Mouse (Mus musculus): ENCODE data around the gene Ppp1r36. TPM values are rescaled to one million over a fixed set of nuclear protein-coding genes. Genes with fewer than 3 reads are reported as not detected.
"Not testable (repeated sequence)": the region's sequence is repeated elsewhere in the genome, so short reads cannot be mapped to it uniquely, and the experiment has no call there.

Gene Ppp1r36
- polyA plus RNA-seq, 1 experiment from 2014 or later = 0.51 TPM

DNA sequence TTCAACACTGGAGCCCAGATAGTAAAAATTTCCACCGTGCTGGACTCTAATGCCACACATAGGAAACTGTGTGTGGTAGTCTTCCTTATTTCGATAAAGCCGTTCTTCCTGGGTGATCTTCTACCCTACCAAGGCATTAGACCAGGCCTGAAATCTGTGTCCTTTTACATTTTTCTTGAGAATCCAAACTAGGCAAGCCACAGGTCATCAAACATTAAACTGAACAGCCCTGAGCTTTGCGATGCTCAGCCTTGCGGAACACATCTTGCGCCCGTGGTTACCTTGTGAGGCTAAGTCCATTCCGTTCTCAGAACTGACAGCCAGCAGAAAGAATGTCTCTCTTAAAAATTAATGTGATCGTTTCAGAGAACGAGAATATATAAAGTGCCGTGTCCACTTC is 28.9 kb downstream of the Ppp1r36 start:
- no peak for DNase-seq (ENCODE audit: low spot score)
- no peaks in the 10 kb centered on the region for H3K36me3 ChIP-seq (ENCODE audit: control insufficient read depth, insufficient read depth, low read length)
- no peak overlapping the region for H3K27ac ChIP-seq (ENCODE audit: low read depth, low read length)
- ATAC-seq (replicated peaks; ENCODE audit: low FRiP score) = no peak
- H3K4me2 ChIP-seq = no peak overlapping the region
- no peak overlapping the region for H3K4me3 ChIP-seq (ENCODE audit: low read depth, low read length)
- no peaks in the 10 kb centered on the region for H3K27me3 ChIP-seq (replicated peaks; ENCODE audit: control insufficient read depth, insufficient read depth, low read length)
- H3K9ac ChIP-seq (ENCODE audit: low read depth, low read length) = no peak overlapping the region
- H3K4me1 ChIP-seq (replicated peaks; ENCODE audit: control insufficient read depth, insufficient read depth, low read length) = no peaks in the 10 kb centered on the region
- no peaks in the 10 kb centered on the region for H3K9me3 ChIP-seq (ENCODE audit: control insufficient read depth, low read length)
- 86% methylated on average over 11 of the region's 11 CpGs for WGBS

DNA sequence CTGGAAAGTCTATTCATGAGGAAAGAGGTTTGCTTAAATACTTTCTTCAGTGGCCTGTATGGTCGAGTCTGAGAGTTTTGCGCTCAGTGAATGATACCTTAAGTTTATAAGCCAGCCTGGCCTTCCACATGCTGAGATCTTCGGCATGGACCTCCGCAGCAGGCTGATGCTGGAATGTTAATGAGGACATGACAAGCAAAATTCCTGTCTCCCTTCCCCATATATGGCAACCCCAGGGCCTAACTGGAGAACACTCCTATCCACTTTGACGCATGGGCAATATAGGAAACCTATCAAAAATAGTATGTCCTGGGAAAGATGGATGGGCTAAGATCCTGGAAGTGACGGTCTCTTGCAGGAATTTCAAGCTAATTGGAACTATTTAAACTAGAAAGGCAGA is 30.8 kb downstream of the Ppp1r36 start:
- H3K27ac ChIP-seq (ENCODE audit: low read depth, low read length) = no peak overlapping the region
- no peaks in the 10 kb centered on the region for H3K4me1 ChIP-seq (replicated peaks; ENCODE audit: control insufficient read depth, insufficient read depth, low read length)
- ATAC-seq (replicated peaks; ENCODE audit: low FRiP score) (no peak), DNase-seq (ENCODE audit: low spot score) (no peak)
- H3K36me3 ChIP-seq (ENCODE audit: control insufficient read depth, insufficient read depth, low read length) = no peaks in the 10 kb centered on the region
- H3K27me3 ChIP-seq (replicated peaks; ENCODE audit: control insufficient read depth, insufficient read depth, low read length) = no peaks in the 10 kb centered on the region
- no peak overlapping the region for H3K4me2 ChIP-seq
- 72% methylated on average over 6 of the region's 6 CpGs for WGBS
- H3K9me3 ChIP-seq (ENCODE audit: control insufficient read depth, low read length) = no peaks in the 10 kb centered on the region
- no peak overlapping the region for H3K4me3 ChIP-seq (ENCODE audit: low read depth, low read length)
- no peak overlapping the region for H3K9ac ChIP-seq (ENCODE audit: low read depth, low read length)

- H3K4me1 ChIP-seq (replicated peaks; ENCODE audit: control insufficient read depth, insufficient read depth, low read length) = no peaks in the 10 kb centered on the region
- DNase-seq (ENCODE audit: low spot score) (no peak), ATAC-seq (replicated peaks; ENCODE audit: low FRiP score) (no peak)
- H3K36me3 ChIP-seq (ENCODE audit: control insufficient read depth, insufficient read depth, low read length) = no peaks in the 10 kb centered on the region
- no peak overlapping the region for H3K4me3 ChIP-seq (ENCODE audit: low read depth, low read length)
- 51% methylated on average over 2 of the region's 2 CpGs for WGBS
- no peaks in the 10 kb centered on the region for H3K27me3 ChIP-seq (replicated peaks; ENCODE audit: control insufficient read depth, insufficient read depth, low read length)
- no peak overlapping the region for H3K4me2 ChIP-seq
- H3K9ac ChIP-seq (ENCODE audit: low read depth, low read length) = no peak overlapping the region
- no peak overlapping the region for H3K27ac ChIP-seq (ENCODE audit: low read depth, low read length)
- H3K9me3 ChIP-seq (ENCODE audit: control insufficient read depth, low read length) = no peaks in the 10 kb centered on the region
Measured at GRCm38 (mm10) chr12:76452203-76452602, 34.9 kb downstream of the Ppp1r36 start.

DNA sequence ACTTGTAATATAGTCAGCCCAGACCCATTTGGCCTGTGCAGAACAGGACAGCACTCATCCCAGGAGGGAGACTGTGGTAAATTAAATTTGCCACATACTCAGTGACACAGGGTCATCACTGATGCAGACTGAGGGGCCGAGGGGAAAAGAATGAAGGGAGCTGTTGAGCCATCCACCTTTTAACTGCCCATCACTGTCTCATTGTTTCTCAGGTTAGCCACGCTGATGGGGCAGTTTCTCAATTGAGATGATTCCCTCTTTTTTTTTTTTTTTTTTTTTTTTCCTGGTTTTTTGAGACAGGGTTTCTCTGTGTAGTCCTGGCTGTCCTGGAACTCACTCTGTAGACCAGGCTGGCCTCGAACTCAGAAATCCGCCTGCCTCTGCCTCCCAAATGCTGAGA is 41.1 kb downstream of the Ppp1r36 start:
- H3K27me3 ChIP-seq (replicated peaks; ENCODE audit: control insufficient read depth, insufficient read depth, low read length); H3K9me3 ChIP-seq (ENCODE audit: control insufficient read depth, low read length); H3K36me3 ChIP-seq (ENCODE audit: control insufficient read depth, insufficient read depth, low read length); ATAC-seq (replicated peaks; ENCODE audit: low FRiP score); H3K4me2 ChIP-seq; H3K9ac ChIP-seq (ENCODE audit: low read depth, low read length); H3K27ac ChIP-seq (ENCODE audit: low read depth, low read length); DNase-seq (ENCODE audit: low spot score); H3K4me3 ChIP-seq (ENCODE audit: low read depth, low read length); H3K4me1 ChIP-seq (replicated peaks; ENCODE audit: control insufficient read depth, insufficient read depth, low read length): not testable (repeated sequence)
- WGBS = 86% methylated on average over 4 of the region's 4 CpGs

GRCm38 (mm10) chr12:76459032-76459431 is 41.7 kb downstream of the Ppp1r36 start:
- WGBS = 46% methylated on average over 4 of the region's 4 CpGs
- DNase-seq (ENCODE audit: low spot score) = no peak

GRCm38 (mm10) chr12:76463391-76463790 is 46.1 kb downstream of the Ppp1r36 start:
- ATAC-seq (replicated peaks; ENCODE audit: low FRiP score) = no peak
- no peak overlapping the region for H3K27ac ChIP-seq (ENCODE audit: low read depth, low read length)
- no peak overlapping the region for H3K4me3 ChIP-seq (ENCODE audit: low read depth, low read length)
- H3K4me2 ChIP-seq = no peak overlapping the region
- 89% methylated on average over 9 of the region's 9 CpGs for WGBS
- H3K36me3 ChIP-seq (ENCODE audit: control insufficient read depth, insufficient read depth, low read length) = no peaks in the 10 kb centered on the region
- no peaks in the 10 kb centered on the region for H3K27me3 ChIP-seq (replicated peaks; ENCODE audit: control insufficient read depth, insufficient read depth, low read length)
- H3K4me1 ChIP-seq (replicated peaks; ENCODE audit: control insufficient read depth, insufficient read depth, low read length) = no peaks in the 10 kb centered on the region
- H3K9me3 ChIP-seq (ENCODE audit: control insufficient read depth, low read length) = no peaks in the 10 kb centered on the region
- H3K9ac ChIP-seq (ENCODE audit: low read depth, low read length) = no peak overlapping the region
- no peak for DNase-seq (ENCODE audit: low spot score)

More at GRCm38 (mm10) chr12:76459032-76459431, 41.7 kb downstream of the Ppp1r36 start:
- Histone ChIP-seq H3K9ac (ENCODE audit: low read depth, low read length) (no peak overlapping the region), H3K4me2 (no peak overlapping the region), H3K27ac (ENCODE audit: low read depth, low read length) (no peak overlapping the region), H3K4me1 (replicated peaks; ENCODE audit: control insufficient read depth, insufficient read depth, low read length) (no peaks in the 10 kb centered on the region), H3K9me3 (ENCODE audit: control insufficient read depth, low read length) (no peaks in the 10 kb centered on the region), H3K27me3 (replicated peaks; ENCODE audit: control insufficient read depth, insufficient read depth, low read length) (no peaks in the 10 kb centered on the region), H3K36me3 (ENCODE audit: control insufficient read depth, insufficient read depth, low read length) (no peaks in the 10 kb centered on the region), H3K4me3 (ENCODE audit: low read depth, low read length) (no peak overlapping the region)
- ATAC-seq (replicated peaks; ENCODE audit: low FRiP score) = no peak

DNA sequence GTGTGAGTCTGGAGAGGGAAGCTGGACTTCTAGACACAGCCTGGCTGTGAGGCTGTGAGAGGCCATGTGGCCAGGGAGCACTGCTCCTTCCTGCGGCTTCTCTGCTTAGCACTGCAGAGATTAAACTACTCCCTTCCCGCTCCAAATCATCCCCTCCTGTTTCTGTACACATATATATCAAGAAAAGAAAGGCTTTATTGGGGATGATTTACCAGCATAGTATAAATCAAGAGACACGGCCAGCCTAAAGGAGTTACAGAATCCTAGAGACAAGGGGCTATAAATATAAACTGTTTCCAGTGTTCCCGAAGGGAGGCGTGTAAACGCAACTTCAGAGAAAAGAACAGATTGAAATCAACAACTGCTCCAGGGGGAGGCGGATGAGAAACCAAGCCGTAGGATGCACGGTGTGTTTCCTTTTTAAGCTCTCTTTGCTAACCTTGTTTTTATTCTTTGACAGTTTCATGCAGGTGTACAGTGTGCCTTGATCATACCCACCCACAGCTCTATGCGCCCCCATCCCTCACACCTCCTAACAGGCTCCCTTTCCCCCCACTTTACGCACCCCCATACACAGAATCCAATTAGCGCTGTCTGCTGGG is 47.4 kb downstream of the Ppp1r36 start:
- no peaks in the 10 kb centered on the region for H3K4me1 ChIP-seq (replicated peaks; ENCODE audit: control insufficient read depth, insufficient read depth, low read length)
- no peaks in the 10 kb centered on the region for H3K27me3 ChIP-seq (replicated peaks; ENCODE audit: control insufficient read depth, insufficient read depth, low read length)
- no peak overlapping the region for H3K27ac ChIP-seq (ENCODE audit: low read depth, low read length)
- no peak for DNase-seq (ENCODE audit: low spot score)
- no peak overlapping the region for H3K4me2 ChIP-seq
- no peak for ATAC-seq (replicated peaks; ENCODE audit: low FRiP score)
- H3K4me3 ChIP-seq (ENCODE audit: low read depth, low read length) = no peak overlapping the region
- no peak overlapping the region for H3K9ac ChIP-seq (ENCODE audit: low read depth, low read length)
- H3K36me3 ChIP-seq (ENCODE audit: control insufficient read depth, insufficient read depth, low read length) = no peaks in the 10 kb centered on the region
- no peaks in the 10 kb centered on the region for H3K9me3 ChIP-seq (ENCODE audit: control insufficient read depth, low read length)
- WGBS = 76% methylated on average over 12 of the region's 12 CpGs

GRCm38 (mm10) chr12:76466651-76467050 is 49.3 kb downstream of the Ppp1r36 start:
- no peaks in the 10 kb centered on the region for H3K36me3 ChIP-seq (ENCODE audit: control insufficient read depth, insufficient read depth, low read length)
- no peak for DNase-seq (ENCODE audit: low spot score)
- no peaks in the 10 kb centered on the region for H3K4me1 ChIP-seq (replicated peaks; ENCODE audit: control insufficient read depth, insufficient read depth, low read length)
- 72% methylated on average over 7 of the region's 7 CpGs for WGBS
- H3K9me3 ChIP-seq (ENCODE audit: control insufficient read depth, low read length) = no peaks in the 10 kb centered on the region
- H3K27ac ChIP-seq (ENCODE audit: low read depth, low read length) = no peak overlapping the region
- ATAC-seq (replicated peaks; ENCODE audit: low FRiP score) = no peak
- no peak overlapping the region for H3K4me2 ChIP-seq
- no peak overlapping the region for H3K4me3 ChIP-seq (ENCODE audit: low read depth, low read length)
- no peaks in the 10 kb centered on the region for H3K27me3 ChIP-seq (replicated peaks; ENCODE audit: control insufficient read depth, insufficient read depth, low read length)
- no peak overlapping the region for H3K9ac ChIP-seq (ENCODE audit: low read depth, low read length)

GRCm38 (mm10) chr12:76467256-76467655 is 49.9 kb downstream of the Ppp1r36 start:
- 58% methylated on average over 7 of the region's 7 CpGs for WGBS
- H3K4me1 ChIP-seq (replicated peaks; ENCODE audit: control insufficient read depth, insufficient read depth, low read length) = no peaks in the 10 kb centered on the region
- ATAC-seq (replicated peaks; ENCODE audit: low FRiP score) (no peak), DNase-seq (ENCODE audit: low spot score) (no peak)
- H3K9ac ChIP-seq (ENCODE audit: low read depth, low read length) = no peak overlapping the region
- no peak overlapping the region for H3K27ac ChIP-seq (ENCODE audit: low read depth, low read length)
- H3K9me3 ChIP-seq (ENCODE audit: control insufficient read depth, low read length) = no peaks in the 10 kb centered on the region
- no peak overlapping the region for H3K4me2 ChIP-seq
- no peaks in the 10 kb centered on the region for H3K27me3 ChIP-seq (replicated peaks; ENCODE audit: control insufficient read depth, insufficient read depth, low read length)
- no peaks in the 10 kb centered on the region for H3K36me3 ChIP-seq (ENCODE audit: control insufficient read depth, insufficient read depth, low read length)
- no peak overlapping the region for H3K4me3 ChIP-seq (ENCODE audit: low read depth, low read length)
